Comparison of ENCODE assay signal across 8 mouse cellular contexts in the genomic region with DNA sequence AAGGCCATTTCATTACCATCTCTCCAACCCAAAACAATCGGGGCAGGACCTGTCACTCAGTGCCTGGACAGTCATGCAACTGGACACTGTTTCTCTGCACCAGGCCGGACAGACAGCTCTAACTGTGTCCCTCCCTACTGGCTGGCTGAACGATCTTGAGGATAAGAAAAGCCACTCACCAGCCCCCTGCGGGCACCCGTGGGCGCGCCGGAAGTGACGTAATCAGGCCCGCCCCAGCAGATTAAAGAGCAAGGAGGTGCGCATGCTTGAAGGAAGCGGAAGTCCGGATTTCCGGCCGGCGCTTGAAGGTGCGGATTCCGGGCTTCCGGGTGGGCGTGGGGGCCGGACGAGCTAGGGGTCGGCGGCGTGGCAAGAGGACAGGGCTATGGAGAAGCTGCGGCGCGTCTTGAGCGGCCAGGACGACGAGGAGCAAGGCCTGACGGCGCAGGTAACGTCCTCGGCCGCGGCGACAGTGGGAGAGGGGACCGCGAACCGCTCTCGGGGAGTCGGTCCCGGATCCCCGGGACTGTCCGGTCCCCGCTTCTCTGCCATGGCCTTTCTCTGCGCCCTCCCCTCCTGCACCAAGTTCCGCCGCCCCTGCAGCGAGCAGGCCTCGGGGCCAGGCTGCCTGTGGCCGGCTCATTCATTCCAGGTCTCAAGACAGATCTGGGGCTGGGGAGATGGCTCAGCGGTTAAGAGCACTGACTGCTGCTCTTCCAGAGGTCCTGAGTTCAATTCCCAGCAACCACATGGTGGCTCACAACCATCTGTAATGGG. TPM values are rescaled to one million over a fixed set of nuclear protein-coding genes. Genes with fewer than 3 reads are reported as not detected.
DNase-seq lines count a peak whose midpoint lies in the region; ATAC-seq and TF ChIP-seq lines count a peak whose summit lies in the region.

Gene Sft2d1 (plus strand): TSS at position 265 of the 777 bp plus-strand sequence.

- peak within 1 kb of the TSS; percentile 90 for H3K9ac ChIP-seq in ES-E14 (ENCODE audit: insufficient read depth, low read depth, low read length, poor library complexity, severe bottlenecking)
- H3K9ac ChIP-seq in forebrain, embryonic 16.5 days (replicated peaks; ENCODE audit: low read depth, low read length): peak within 1 kb of the TSS; percentile 62
- H3K9ac ChIP-seq in lung, embryonic 14.5 days: peak within 1 kb of the TSS; percentile 71

- ATAC-seq in forebrain, embryonic 16.5 days: peak; percentile 96
- peak; percentile 97 for ATAC-seq in lung, embryonic 14.5 days (ENCODE audit: insufficient read depth)

- H3K4me3 ChIP-seq in ES-E14 (ENCODE audit: insufficient read depth in 1 of 2, low read depth in 1 of 2, low read length in 2 of 2, poor library complexity in 1 of 2, severe bottlenecking in 1 of 2): peak within 1 kb of the TSS; percentile 60 to 97
- peak within 1 kb of the TSS; percentile 76 for H3K4me3 ChIP-seq in forebrain, embryonic 16.5 days (replicated peaks; ENCODE audit: low read length)
- peak within 1 kb of the TSS; percentile 80 for H3K4me3 ChIP-seq in layer of hippocampus, adult 2 months
- peak within 1 kb of the TSS; percentile 80 for H3K4me3 ChIP-seq in lung, embryonic 14.5 days (ENCODE audit: low read depth, low read length)
- H3K4me3 ChIP-seq in olfactory bulb, adult 2 months (ENCODE audit: insufficient read depth, low read depth, low read length): peak within 1 kb of the TSS; percentile 99
- peak within 1 kb of the TSS; percentile 62 for H3K4me3 ChIP-seq in thymus, adult 2 months (ENCODE audit: control insufficient read depth, insufficient read depth, low read length)

- intact Hi-C loops in heart, postnatal 36 days (cut with DNase I): loop anchor here (2.0 kb wide), 2 partner anchors 26 to 62 kb away; no protein-coding TSS in a partner anchor

- WGBS in forebrain, embryonic 16.5 days: under 1% methylated on average over 51 of the region's 54 CpGs
- WGBS in lung, embryonic 14.5 days: under 1% methylated on average over 50 of the region's 54 CpGs
- WGBS in olfactory bulb, adult 2 months: under 1% methylated on average over 54 of the region's 54 CpGs
- WGBS in thymus, adult 2 months: under 1% methylated on average over 54 of the region's 54 CpGs

- no peaks in the 10 kb centered on the region for H3K9me3 ChIP-seq in ES-E14 (ENCODE audit: control insufficient read depth, insufficient read depth, low read depth, low read length)
- H3K9me3 ChIP-seq in forebrain, embryonic 16.5 days (ENCODE audit: control insufficient read depth, low read length): no peaks in the 10 kb centered on the region
- no peaks in the 10 kb centered on the region for H3K9me3 ChIP-seq in lung, embryonic 14.5 days (ENCODE audit: low read depth, low read length)

- no peaks in the 10 kb centered on the region for H3K36me3 ChIP-seq in ES-E14 (ENCODE audit: control insufficient read depth, insufficient read depth, low read length, poor library complexity, severe bottlenecking)
- no peaks in the 10 kb centered on the region for H3K36me3 ChIP-seq in forebrain, embryonic 16.5 days (ENCODE audit: control insufficient read depth, insufficient read depth)
- no peaks in the 10 kb centered on the region for H3K36me3 ChIP-seq in lung, embryonic 14.5 days (ENCODE audit: insufficient read depth)
- H3K36me3 ChIP-seq in thymus, adult 2 months (ENCODE audit: control insufficient read depth, insufficient read depth, low read length): no peaks in the 10 kb centered on the region

- H3K4me1 ChIP-seq in ES-E14 (ENCODE audit: control insufficient read depth in 2 of 2, insufficient read depth in 2 of 2, low read length in 2 of 2, poor library complexity in 1 of 2): peaks cover 2 to 3% of the 10 kb centered on the region in 2 experiments; a peak in 2 of 4 replicates
- H3K4me1 ChIP-seq in forebrain, embryonic 16.5 days (replicated peaks; ENCODE audit: control insufficient read depth, insufficient read depth, low read length): peaks cover 21% of the 10 kb centered on the region
- no peaks in the 10 kb centered on the region for H3K4me1 ChIP-seq in lung, embryonic 14.5 days (ENCODE audit: insufficient read depth)
- peaks cover 12% of the 10 kb centered on the region for H3K4me1 ChIP-seq in olfactory bulb, adult 2 months (ENCODE audit: control insufficient read depth, insufficient read depth, low read length)
- peaks cover 6% of the 10 kb centered on the region for H3K4me1 ChIP-seq in thymus, adult 2 months (replicated peaks; ENCODE audit: control insufficient read depth, insufficient read depth, low read length)

- H3K4me2 ChIP-seq in forebrain, embryonic 16.5 days (ENCODE audit: low read length): peak within 1 kb of the TSS; percentile 72
- peak within 1 kb of the TSS; percentile 72 for H3K4me2 ChIP-seq in lung, embryonic 14.5 days

- peak; percentile 91 for DNase-seq in ES-E14 (ENCODE audit: low read depth, low spot score)
- DNase-seq in cerebellum, adult 11-12 months: peak; percentile 97
- peak; percentile 97 to 98 for DNase-seq in heart, postnatal 36 days
- DNase-seq in layer of hippocampus, adult 2 months (ENCODE audit: low spot score in 2 of 2): peak; percentile 97 to 99
- peak; percentile 98 for DNase-seq in lung, embryonic 14.5 days
- DNase-seq in thymus, adult 2 months: peak; percentile 96

- in situ Hi-C loops in ES-E14 (cut with MboI; ENCODE audit: low sequenced_read_pairs in 2 of 2, unreplicated experiment in 2 of 2): no loop called here

- peak; percentile 22; the same call in 1 of the 2 replicates for TF ChIP-seq CTCF in layer of hippocampus, adult 2 months (conservative IDR thresholded peaks at IDR 0.05)
- no peak for TF ChIP-seq CTCF in lung, embryonic 14.5 days (IDR thresholded peaks at IDR 0.05; ENCODE audit: low read depth)
- no peak for TF ChIP-seq CTCF in olfactory bulb, adult 2 months (IDR thresholded peaks at IDR 0.05; ENCODE audit: insufficient read depth, low read depth, low read length)
- TF ChIP-seq CTCF in thymus, adult 2 months (IDR thresholded peaks at IDR 0.05; ENCODE audit: borderline replicate concordance, control insufficient read depth, extremely low read depth, insufficient read depth, low read length, poor library complexity): 0 out of 2 replicates have a peak, but pooled peaks have one; percentile 19

- no peaks in the 10 kb centered on the region for H3K27me3 ChIP-seq in forebrain, embryonic 16.5 days (replicated peaks; ENCODE audit: control insufficient read depth, insufficient read depth, low read length)
- H3K27me3 ChIP-seq in lung, embryonic 14.5 days (ENCODE audit: insufficient read depth, low read length): no peaks in the 10 kb centered on the region
- H3K27me3 ChIP-seq in thymus, adult 2 months (ENCODE audit: control insufficient read depth, insufficient read depth, low read length): no peaks in the 10 kb centered on the region

- peak; percentile 71; the same call in 1 of the 2 replicates for TF ChIP-seq POLR2A in olfactory bulb, adult 2 months (IDR thresholded peaks at IDR 0.05; ENCODE audit: insufficient read depth, low read depth, low read length)
- TF ChIP-seq POLR2A in thymus, adult 2 months (IDR thresholded peaks at IDR 0.05; ENCODE audit: control insufficient read depth, extremely low read depth, insufficient read depth, low read length, poor library complexity): peak; percentile 53; the same call in 1 of the 2 replicates

- no peak within 1 kb of the TSS for H3K27ac ChIP-seq in ES-E14 (ENCODE audit: insufficient read depth, low read depth, low read length, poor library complexity, severe bottlenecking)
- peak within 1 kb of the TSS; percentile 88 for H3K27ac ChIP-seq in forebrain, embryonic 16.5 days (ENCODE audit: low read length)
- peak within 1 kb of the TSS; percentile 94 for H3K27ac ChIP-seq in layer of hippocampus, adult 2 months
- H3K27ac ChIP-seq in lung, embryonic 14.5 days (ENCODE audit: low read depth): peak within 1 kb of the TSS; percentile 30; the same call in 1 of the 2 replicates
- H3K27ac ChIP-seq in olfactory bulb, adult 2 months (ENCODE audit: insufficient read depth, low read depth, low read length): peak within 1 kb of the TSS; percentile 93
- no peak within 1 kb of the TSS for H3K27ac ChIP-seq in thymus, adult 2 months (ENCODE audit: control insufficient read depth, insufficient read depth, low read length)

TF ChIP-seq in ES-E14, 5 proteins besides CTCF, POLR2A, EP300 and RAD21:
- TF ChIP-seq MAFK (IDR thresholded peaks at IDR 0.05; ENCODE audit: insufficient read depth, low read depth, low read length) (no peak), ZC3H11A (IDR thresholded peaks at IDR 0.05; ENCODE audit: borderline replicate concordance, low read depth, low read length) (no peak), HCFC1 (IDR thresholded peaks at IDR 0.05; ENCODE audit: borderline replicate concordance, insufficient read depth, low read length) (no peak), CHD2 (IDR thresholded peaks at IDR 0.05; ENCODE audit: low read depth, low read length) (no peak)
TF ChIP-seq in ES-E14: peak in this region for 0.

RNA-seq across cellular contexts. Expression of gene Sft2d1, which starts in this region (rescaled TPM):
- 89.8 and 102 TPM in 2 replicates for total RNA-seq in ES-E14 (2012; rRNA removed)
- 141 and 165 TPM in 2 replicates for polyA plus RNA-seq in forebrain, embryonic 16.5 days (2015; fragmentation: Nextera tagmentation; extraction: Ambion mirVana)
- 10 to 100 TPM; 13.9 to 16.6 TPM for total RNA-seq in heart, postnatal 36 days (2021)
- total RNA-seq in layer of hippocampus, adult 2 months (2021): 10 to 100 TPM; 48.4 to 61.5 TPM
- 61.0 and 67.4 TPM in 2 replicates for polyA plus RNA-seq in lung, embryonic 14.5 days (2014; fragmentation: Nextera tagmentation; extraction: Ambion mirVana)
- polyA plus RNA-seq in olfactory bulb, adult 2 months (2012; ENCODE audit: insufficient read depth, insufficient read length, low replicate concordance, missing spikeins): not detected in 2 replicates
- 107 and 117 TPM in 2 replicates for polyA plus RNA-seq in thymus, adult 2 months (2012; rRNA removed)

Comparison
In these comparisons a context has a peak if more than half of its experiments do, and no peak if none do; other contexts are left out.
1. H3K27ac ChIP-seq: peak in forebrain, embryonic 16.5 days (single experiment), layer of hippocampus, adult 2 months (single experiment), lung, embryonic 14.5 days (single experiment) and olfactory bulb, adult 2 months (single experiment); none in ES-E14 (single experiment) and thymus, adult 2 months (single experiment).
2. CTCF ChIP-seq: peak in layer of hippocampus, adult 2 months (single experiment) and thymus, adult 2 months (single experiment); none in lung, embryonic 14.5 days (single experiment) and olfactory bulb, adult 2 months (single experiment).
3. Peak in every context shown above with its lines, with median percentiles within 50 percentile points of each other: DNase-seq, H3K4me3 ChIP-seq and H3K9ac ChIP-seq.